Mouse (Mus musculus) left cerebral cortex, postnatal 14 days (tissue): Measurements from ENCODE around the gene Phpt1. TPM values are rescaled to one million over a fixed set of nuclear protein-coding genes. Genes with fewer than 3 reads are reported as not detected.

Experiments
- DNase-seq, 2 experiments: peaks; one replicate each; pipeline ENCODE4 v3.0.0; 2021 to 2022; ENCODE audit warnings: low spot score in 2 of 2, mixed read lengths in 1 of 2
- intact Hi-C: fragments of 180-260 bp; cut with DNase I; formaldehyde crosslinking; loops from one replicate; pipeline ENCODE4 v1.15.1; 2025
- total RNA-seq, 2 experiments: library from RNA; stranded (reverse); gene quantifications; 2 replicates each; pipeline ENCODE4 v1.2.3; 2021

Phpt1 gene
- total RNA-seq, 2 experiments from 2014 or later = 93.5 to 105 TPM

- intact Hi-C loops = no loop called here
These were observed 38.5 kb downstream of the Phpt1 start for GRCm38 (mm10) chr2:25536531-25536930.

GRCm38 (mm10) chr2:25534866-25535182 lies 40.2 kb downstream of the Phpt1 start:
- no peak for DNase-seq
- intact Hi-C loops = no loop called here

More at GRCm38 (mm10) chr2:25536531-25536930, 38.5 kb downstream of the Phpt1 start:
- no peak for DNase-seq

DNA sequence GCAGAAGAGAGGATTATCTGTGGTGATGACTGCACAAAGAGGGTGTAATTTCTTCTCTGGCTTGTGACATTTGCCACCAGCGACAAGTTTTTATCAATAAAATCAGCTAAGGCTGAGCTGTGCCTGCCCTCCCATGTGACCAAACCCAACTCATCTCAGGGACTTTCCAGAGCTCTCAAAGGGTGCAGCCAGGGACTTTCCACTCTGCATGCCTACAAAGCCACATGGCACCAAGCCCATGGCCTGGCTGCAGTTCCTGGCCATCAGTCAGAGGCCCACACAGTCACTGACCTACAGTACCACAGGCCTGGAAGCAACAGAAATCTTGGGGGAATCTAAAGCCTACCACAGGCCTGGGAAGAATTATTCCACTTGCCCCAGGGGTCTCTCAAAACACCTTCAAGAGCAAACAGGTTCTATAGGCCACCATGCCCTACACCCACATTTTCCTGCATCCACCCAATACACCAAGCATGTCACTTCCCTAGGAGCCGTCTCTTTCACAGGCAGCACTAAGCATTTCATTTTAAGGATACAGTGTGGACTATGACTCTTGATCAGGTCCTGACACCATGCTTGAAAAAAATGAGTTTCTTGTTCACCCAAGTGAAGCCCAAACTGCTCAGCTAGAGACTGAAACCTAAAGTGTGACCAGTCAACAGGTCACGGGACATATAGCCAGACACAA lies 40.7 kb downstream of the Phpt1 start:
- DNase-seq = peak in 1 of 2 experiments; percentile 10
- intact Hi-C loops = no loop called here

GRCm38 (mm10) chr2:25533707-25534106 lies 41.3 kb downstream of the Phpt1 start:
- no peak for DNase-seq
- intact Hi-C loops = no loop called here

- intact Hi-C loops = no loop called here
- DNase-seq = no peak
These were observed 48.3 kb downstream of the Phpt1 start for GRCm38 (mm10) chr2:25526510-25527302.

Other genes starting within 250 kb of the Phpt1 start
- gene Man1b1, start 242.9 kb downstream of the Phpt1 start, total RNA-seq = 10 to 100 TPM; 57.2 to 59.0 TPM
- 10 to 100 TPM; 28.0 to 31.6 TPM for gene Dpp7, start 218.9 kb downstream of the Phpt1 start, total RNA-seq
- 10 to 100 TPM; 12.2 to 14.8 TPM for gene Uap1l1, start 209.5 kb downstream of the Phpt1 start, total RNA-seq
- 1 to 10 TPM; 6.2 to 7.0 TPM for gene Sapcd2, start 202.9 kb downstream of the Phpt1 start, total RNA-seq
- gene Entpd2, start 179.3 kb downstream of the Phpt1 start, total RNA-seq = 10 to 100 TPM; 14.7 to 17.5 TPM
- gene Npdc1, start 175.9 kb downstream of the Phpt1 start, total RNA-seq = 100 to 1,000 TPM; 366 to 370 TPM
- gene Fut7, start 152.0 kb downstream of the Phpt1 start, total RNA-seq = under 1 TPM; 0.26 to 0.27 TPM
- 100 to 1,000 TPM; 137 to 152 TPM for gene Abca2, start 146.5 kb downstream of the Phpt1 start, total RNA-seq
- 1 to 10 TPM in 1 of 2 experiments, under 1 TPM in 1; 0.59 to 1.2 TPM for gene Clic3, start 118.4 kb downstream of the Phpt1 start, total RNA-seq
- 10 to 100 TPM; 64.1 to 66.3 TPM for gene Paxx, start 114.1 kb downstream of the Phpt1 start, total RNA-seq
- 1,000 to 10,000 TPM; 1,462 to 1,765 TPM for gene Ptgds, start 105.2 kb downstream of the Phpt1 start, total RNA-seq
- not detected for gene Lcn12, start 81.3 kb downstream of the Phpt1 start, total RNA-seq
- gene Fbxw5, start 74.5 kb downstream of the Phpt1 start, total RNA-seq = 100 to 1,000 TPM; 141 to 142 TPM
- 1 to 10 TPM in 1 of 2 experiments, under 1 TPM in 1; 0.59 to 1.6 TPM for gene C8g, start 73.5 kb downstream of the Phpt1 start, total RNA-seq
- gene Traf2, start 28.3 kb downstream of the Phpt1 start, total RNA-seq = 1 to 10 TPM; 9.1 to 9.5 TPM
- gene Edf1, start 17.4 kb downstream of the Phpt1 start, total RNA-seq = 100 to 1,000 TPM; 190 to 202 TPM
- gene Mamdc4, start 379 bp downstream of the Phpt1 start, total RNA-seq = 1 to 10 TPM; 1.8 to 2.1 TPM
- gene Ajm1, start 6.5 kb upstream of the Phpt1 start, total RNA-seq = 100 to 1,000 TPM; 123 to 129 TPM
- 100 to 1,000 TPM; 117 to 118 TPM for gene Rabl6, start 33.3 kb upstream of the Phpt1 start, total RNA-seq
- gene Ccdc183, start 42.5 kb upstream of the Phpt1 start, total RNA-seq = not detected
- gene Tmem141, start 46.8 kb upstream of the Phpt1 start, total RNA-seq = 10 to 100 TPM; 27.2 to 27.7 TPM
- 1 to 10 TPM in 1 of 2 experiments, under 1 TPM in 1; 0.72 to 1.1 TPM for gene Fcna, start 52.8 kb upstream of the Phpt1 start, total RNA-seq
- not detected for gene Lcn8, start 77.9 kb upstream of the Phpt1 start, total RNA-seq
- gene Lcn5, start 82.7 kb upstream of the Phpt1 start, total RNA-seq = not detected
- not detected for gene Lcn6, start 101.6 kb upstream of the Phpt1 start, total RNA-seq
- gene Lcn10, start 107.5 kb upstream of the Phpt1 start, total RNA-seq = not detected
- not detected for gene Obp2a, start 124.8 kb upstream of the Phpt1 start, total RNA-seq
- gene Bmyc, start 131.5 kb upstream of the Phpt1 start, total RNA-seq = 10 to 100 TPM; 85.8 to 98.2 TPM
- not detected for gene Obp2b, start 161.8 kb upstream of the Phpt1 start, total RNA-seq
- not detected for gene Lcn3, start 190.3 kb upstream of the Phpt1 start, total RNA-seq
- not detected for gene Lcn11, start 201.8 kb upstream of the Phpt1 start, total RNA-seq
- not detected for gene Gm13539, start 207.0 kb upstream of the Phpt1 start, total RNA-seq
- gene Glt6d1, start 240.6 kb upstream of the Phpt1 start, total RNA-seq = not detected
- not detected for gene Lcn9, start 247.9 kb upstream of the Phpt1 start, total RNA-seq